Mouse (Mus musculus): ENCODE measurements around the gene Slu7.

GRCm38 (mm10) chr11:43396672-43397071, 36.9 kb upstream of the Slu7 start:
- TF ChIP-seq CTCF (IDR thresholded peaks at IDR 0.05; ENCODE audit: low read depth, low read length) = no peak
- no peak for TF ChIP-seq TAL1 (conservative IDR thresholded peaks at IDR 0.05; ENCODE audit: low read depth, low read length)
- TF ChIP-seq POLR2AphosphoS5 (IDR thresholded peaks at IDR 0.05; ENCODE audit: insufficient replicate concordance, low read depth, low read length) = no peak
- no peak for TF ChIP-seq GATA1 (IDR thresholded peaks at IDR 0.05; ENCODE audit: borderline replicate concordance, low read length)
- TF ChIP-seq GATA2 (IDR thresholded peaks at IDR 0.05; ENCODE audit: borderline replicate concordance, low read depth, low read length) = no peak
